Mouse (Mus musculus): ENCODE measurements around the gene Smad9.

Smad9 gene

DNA sequence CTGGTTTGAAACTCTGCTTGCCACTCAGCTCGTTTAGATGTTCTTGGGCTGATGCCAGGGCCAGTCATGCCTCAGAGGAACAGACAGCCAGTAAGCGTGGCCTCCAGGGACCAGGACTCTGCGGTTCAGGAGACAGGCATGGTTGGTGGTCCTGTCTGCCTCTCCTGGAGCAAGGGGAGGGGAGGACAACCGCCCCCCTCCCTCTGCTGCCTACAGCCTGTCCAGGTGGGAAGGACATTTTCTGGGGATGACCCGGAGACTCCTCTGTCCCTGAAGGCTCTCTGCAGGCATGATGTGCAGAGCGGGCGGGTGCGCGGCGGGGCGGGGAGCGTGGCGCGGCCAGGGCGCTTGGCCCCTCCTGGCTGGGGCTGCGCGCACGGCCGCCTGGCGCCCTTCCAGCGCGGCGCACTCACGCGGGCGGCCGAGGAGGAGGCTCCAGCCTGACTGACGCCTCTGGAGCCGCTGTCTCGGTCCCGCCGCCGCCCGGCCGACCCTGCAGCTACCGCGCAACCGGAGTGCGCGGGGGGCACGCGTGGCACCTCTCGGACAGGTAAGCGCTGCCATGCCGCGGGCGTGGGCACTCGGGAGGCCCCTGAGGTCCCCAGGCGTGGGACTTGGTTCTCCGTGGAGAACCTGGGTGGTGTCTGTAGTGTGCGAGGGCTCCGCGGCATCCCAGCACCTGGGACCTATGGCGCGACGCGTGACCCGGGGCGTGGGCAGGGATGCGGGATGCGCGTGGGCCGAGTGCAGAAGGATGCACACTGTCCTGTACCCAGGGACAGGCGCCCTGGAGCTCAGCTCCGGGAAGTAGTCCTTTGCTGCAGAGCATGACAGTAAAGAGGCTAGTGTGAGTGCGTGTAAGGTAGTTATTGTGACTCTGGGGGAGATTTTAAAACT, at the start of gene Smad9:
Gene Smad9 (plus strand): TSS at position 438 of the 897 bp plus-strand sequence.
- TF ChIP-seq GATA4 (IDR thresholded peaks at IDR 0.05; ENCODE audit: insufficient replicate concordance, low read length), result no peak

DNA sequence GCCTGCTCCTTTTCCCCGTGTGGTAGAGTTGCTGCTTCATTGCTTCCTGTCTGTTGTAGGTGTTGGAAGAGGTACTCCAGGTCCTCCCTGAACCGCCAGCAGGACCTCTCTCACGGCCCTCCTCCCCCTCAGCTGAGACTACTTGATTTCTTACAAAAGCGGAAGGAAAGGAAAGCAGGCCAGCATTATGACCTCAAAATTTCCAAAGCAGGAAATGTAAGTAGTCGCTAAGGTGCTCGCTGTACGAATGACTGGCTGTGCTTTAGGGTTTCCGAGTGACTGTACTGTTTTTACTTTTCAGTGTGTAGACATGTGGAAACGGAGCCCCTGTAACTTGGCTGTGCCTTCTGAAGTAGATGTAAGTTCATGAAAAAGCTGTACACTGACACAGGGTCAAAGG, 46.4 kb upstream of the Smad9 start:
- no peak for TF ChIP-seq GATA4 (IDR thresholded peaks at IDR 0.05; ENCODE audit: insufficient replicate concordance, low read length)

- TF ChIP-seq GATA4 (IDR thresholded peaks at IDR 0.05; ENCODE audit: insufficient replicate concordance, low read length), result no peak
Measured at GRCm38 (mm10) chr3:54714253-54714652, 41.1 kb upstream of the Smad9 start, which contains the start of gene Gm21958. Gene Gm21958 (minus strand): TSS chr3:54714353.

DNA sequence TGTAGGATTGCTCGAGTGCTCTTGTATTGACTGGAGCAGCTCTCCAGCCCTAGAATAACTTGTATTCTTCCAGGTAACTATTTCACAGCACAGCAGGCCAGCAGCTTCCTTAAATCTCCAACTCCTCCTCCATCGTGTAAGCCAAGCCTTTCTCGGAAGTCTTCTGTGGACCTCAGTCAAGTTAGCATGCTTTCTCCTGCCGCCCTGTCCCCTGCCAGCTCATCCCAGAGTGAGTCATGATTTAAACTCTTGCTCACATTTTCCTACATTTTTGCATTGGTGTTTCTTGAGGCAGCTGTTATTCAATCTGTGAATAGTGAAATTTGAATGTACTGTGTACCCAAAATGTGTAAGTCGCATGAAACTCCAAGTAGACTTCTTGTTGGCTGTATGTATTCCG, 39.9 kb upstream of the Smad9 start:
- no peak for TF ChIP-seq GATA4 (IDR thresholded peaks at IDR 0.05; ENCODE audit: insufficient replicate concordance, low read length)

- TF ChIP-seq GATA4 (IDR thresholded peaks at IDR 0.05; ENCODE audit: insufficient replicate concordance, low read length), result no peak
Measured at GRCm38 (mm10) chr3:54717348-54717747, 38.0 kb upstream of the Smad9 start.

GRCm38 (mm10) chr3:54718947-54719346, 36.4 kb upstream of the Smad9 start:
- no peak for TF ChIP-seq GATA4 (IDR thresholded peaks at IDR 0.05; ENCODE audit: insufficient replicate concordance, low read length)

- TF ChIP-seq GATA4 (IDR thresholded peaks at IDR 0.05; ENCODE audit: insufficient replicate concordance, low read length), result no peak
Measured at GRCm38 (mm10) chr3:54723741-54724500, 31.5 kb upstream of the Smad9 start.

GRCm38 (mm10) chr3:54725344-54725743, 30.0 kb upstream of the Smad9 start:
- no peak for TF ChIP-seq GATA4 (IDR thresholded peaks at IDR 0.05; ENCODE audit: insufficient replicate concordance, low read length)

DNA sequence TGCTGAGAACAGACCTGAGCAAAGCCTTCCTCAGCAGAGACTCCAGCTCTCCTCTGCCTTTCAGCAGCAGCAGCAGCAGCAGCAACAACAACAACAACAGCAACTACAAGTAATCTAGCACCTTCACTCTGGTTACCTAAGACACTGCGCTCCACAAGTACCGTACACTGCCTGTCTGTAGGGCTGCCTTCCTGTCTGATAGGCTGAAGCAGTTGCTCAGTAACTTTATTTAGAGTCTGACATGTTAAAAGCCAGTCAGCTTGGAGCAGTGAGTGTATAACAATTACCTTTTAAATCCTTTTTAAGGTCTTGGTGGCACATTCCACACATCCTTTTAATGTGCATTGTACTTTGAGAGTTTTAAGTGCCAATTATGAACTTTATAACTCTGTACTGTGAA, 27.8 kb upstream of the Smad9 start:
- TF ChIP-seq GATA4 (IDR thresholded peaks at IDR 0.05; ENCODE audit: insufficient replicate concordance, low read length), result no peak

GRCm38 (mm10) chr3:54728100-54728499, 27.3 kb upstream of the Smad9 start:
- TF ChIP-seq GATA4 (IDR thresholded peaks at IDR 0.05; ENCODE audit: insufficient replicate concordance, low read length), result no peak

DNA sequence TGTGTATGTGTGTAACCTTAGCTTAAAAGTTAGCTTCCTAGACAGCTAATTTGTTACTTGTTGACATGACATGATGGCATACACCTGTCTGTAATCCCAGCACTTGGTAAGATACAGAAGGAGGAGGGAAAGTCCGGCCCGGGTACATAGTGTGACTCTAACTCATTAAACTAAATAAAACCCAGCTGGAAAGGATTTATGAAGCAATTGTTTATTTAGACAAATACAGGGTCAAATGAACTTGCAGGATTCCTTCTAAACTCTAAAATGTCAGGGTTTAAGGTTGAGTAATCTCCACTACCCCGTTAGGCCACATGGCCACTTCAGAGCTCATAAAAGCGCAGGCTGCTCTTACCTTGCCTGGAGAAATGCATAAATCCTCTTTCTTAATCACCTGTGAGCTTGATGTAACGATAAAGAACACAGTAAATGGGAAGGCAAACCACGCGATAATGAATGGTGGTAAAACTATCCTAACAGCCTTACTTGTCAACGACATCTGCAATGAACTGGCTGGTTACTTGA, 23.7 kb upstream of the Smad9 start:
- TF ChIP-seq GATA4 (IDR thresholded peaks at IDR 0.05; ENCODE audit: insufficient replicate concordance, low read length), result no peak

- no peak for TF ChIP-seq GATA4 (IDR thresholded peaks at IDR 0.05; ENCODE audit: insufficient replicate concordance, low read length)
Measured at GRCm38 (mm10) chr3:54732371-54732770, 23.0 kb upstream of the Smad9 start.

DNA sequence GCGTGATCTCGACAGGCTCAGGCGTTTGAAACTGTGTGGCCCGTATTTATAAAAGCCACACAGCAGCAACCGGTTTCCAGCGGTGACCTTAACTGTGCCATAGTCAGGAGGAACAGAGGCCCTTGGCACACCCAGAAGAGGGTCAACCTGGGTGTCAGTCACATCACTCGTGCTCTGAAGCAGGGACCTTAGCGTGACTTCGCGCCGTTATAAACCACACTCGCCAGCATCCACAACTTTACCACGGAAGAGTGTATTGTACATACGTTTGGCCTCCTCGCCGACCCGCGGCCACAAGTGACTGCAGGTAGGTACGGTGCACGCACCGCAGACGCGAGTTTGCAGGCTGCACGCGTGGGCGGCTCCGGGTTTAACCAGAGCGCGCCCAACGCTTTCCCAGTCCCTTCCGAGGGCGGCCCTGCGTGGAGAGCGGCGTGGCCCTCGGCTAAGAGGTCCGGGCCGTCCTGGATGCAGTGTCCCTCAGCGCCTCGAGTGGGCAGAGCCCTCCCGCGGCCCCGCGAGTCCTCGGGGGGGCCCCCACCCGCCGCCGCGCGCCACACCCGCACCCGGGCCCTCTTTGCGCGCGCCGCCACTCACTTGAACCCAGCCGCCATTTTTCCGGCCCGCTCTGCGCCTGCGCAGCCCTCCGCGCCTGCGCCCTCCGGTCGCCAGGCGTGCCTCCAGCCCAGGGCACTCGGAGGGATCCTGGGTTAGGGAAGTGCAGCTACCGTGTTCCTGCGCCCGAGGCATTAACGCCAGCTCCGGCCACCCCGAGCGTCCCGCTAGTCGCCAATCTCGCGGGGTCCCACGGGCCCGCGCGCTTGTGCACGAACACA, 20.8 kb upstream of the Smad9 start:
- no peak; the same call in 1 of the 2 replicates for TF ChIP-seq GATA4 (IDR thresholded peaks at IDR 0.05; ENCODE audit: insufficient replicate concordance, low read length)

DNA sequence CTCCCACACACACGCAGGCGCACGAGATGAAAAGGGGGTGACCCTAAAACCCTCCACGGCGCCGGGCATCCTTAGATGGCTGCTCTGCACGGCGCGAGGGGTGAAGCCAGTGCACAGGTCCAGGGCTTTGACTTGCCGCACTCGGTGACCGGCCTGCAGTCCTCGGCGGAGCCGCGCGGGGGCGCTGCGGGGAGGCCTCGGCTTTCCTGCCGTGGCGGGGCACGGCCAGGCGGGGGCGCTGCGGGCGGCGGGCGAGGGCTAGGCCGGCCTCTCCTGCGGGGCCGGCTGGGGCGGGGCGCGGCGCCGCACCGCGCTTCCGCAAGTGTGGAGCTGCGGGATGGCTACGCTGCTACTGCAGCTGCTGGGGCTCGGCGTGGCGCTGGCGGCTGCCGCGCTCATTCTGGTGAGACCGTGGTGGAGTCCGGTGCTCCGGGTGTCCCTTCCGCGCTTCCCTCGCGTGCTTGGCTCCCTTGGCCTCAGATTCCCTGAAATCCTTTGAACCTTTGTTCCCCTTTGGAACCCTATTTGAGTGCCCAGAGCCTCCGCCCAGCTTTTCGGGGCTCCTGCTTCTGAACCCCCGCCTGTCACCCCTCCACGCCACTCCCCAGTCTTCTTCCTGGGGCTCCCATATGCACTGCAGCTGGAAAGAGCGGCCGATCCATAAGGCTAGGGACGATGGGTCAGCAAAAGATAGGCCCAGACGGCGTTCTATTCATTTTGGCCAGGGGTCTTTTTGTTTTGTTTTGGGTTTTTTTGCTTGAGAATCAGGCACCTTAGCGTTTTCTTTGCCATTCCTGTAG, 19.9 kb upstream of the Smad9 start, which contains the start of the genes Exosc8 and Alg5:
Gene Exosc8 (minus strand): TSS at position 147 of the 800 bp plus-strand sequence.
Gene Alg5 (plus strand): TSS at position 293 of the 800 bp plus-strand sequence.
- TF ChIP-seq GATA4 (IDR thresholded peaks at IDR 0.05; ENCODE audit: insufficient replicate concordance, low read length), result no peak

All from liver, adult (tissue).